Mouse (Mus musculus) midbrain, embryonic 14.5 days (tissue): Measurements from ENCODE around the gene Nlrp6. TPM values are rescaled to one million over a fixed set of nuclear protein-coding genes. Genes with fewer than 3 reads are reported as not detected.
A peak's percentile ranks its signal among the peaks of the same experiment; 100 is the strongest.

Experiments used
- ATAC-seq: fragments of 200-750 bp; cut with Nextera tagmentation; 2 replicates; pipeline ENCODE4 v1.8.0; 2017; ENCODE audit warnings: moderate number of reproducible peaks, moderate library complexity; ENCODE audit not compliant: low FRiP score, low TSS enrichment
- DNase-seq: peaks from one replicate; pipeline ENCODE4 v3.0.0-alpha.2; 2015
- H3K27ac ChIP-seq: fragments of 300-500 bp; sonication (generic); replicated peaks from 2 replicates; pipeline ENCODE4 v1.5.1; 2014; ENCODE audit warnings: mild to moderate bottlenecking, low read depth, low read length, moderate library complexity
- H3K27me3 ChIP-seq: fragments of 300-500 bp; sonication (generic); 2 replicates; pipeline ENCODE4 v1.6.1; 2014; ENCODE audit warnings: low read length, control low read depth, mixed read lengths; ENCODE audit not compliant: control insufficient read depth, insufficient read depth
- H3K36me3 ChIP-seq: fragments of 300-500 bp; sonication (generic); 2 replicates; pipeline ENCODE4 v1.6.1; 2014; ENCODE audit warnings: low read length, control low read depth; ENCODE audit not compliant: control insufficient read depth, insufficient read depth
- H3K4me1 ChIP-seq: fragments of 300-500 bp; sonication (generic); 2 replicates; pipeline ENCODE4 v1.6.1; 2014; ENCODE audit warnings: mild to moderate bottlenecking, antibody characterized with exemption, low read length, control low read depth; ENCODE audit not compliant: control insufficient read depth, insufficient read depth
- H3K4me2 ChIP-seq: fragments of 300-500 bp; sonication (generic); 2 replicates; pipeline ENCODE4 v1.6.1; 2014; ENCODE audit warnings: mild to moderate bottlenecking, low read length, moderate library complexity
- H3K4me3 ChIP-seq: fragments of 300-500 bp; sonication (generic); replicated peaks from 2 replicates; pipeline ENCODE4 v1.5.1; 2014; ENCODE audit warnings: low read depth, low read length
- H3K9ac ChIP-seq: fragments of 300-500 bp; sonication (generic); replicated peaks from 2 replicates; pipeline ENCODE4 v1.6.1; 2014; ENCODE audit warnings: mild to moderate bottlenecking, low read length, moderate library complexity
- H3K9me3 ChIP-seq: fragments of 300-500 bp; sonication (generic); 2 replicates; pipeline ENCODE4 v1.6.1; 2016; ENCODE audit warnings: low read length, control low read depth, mixed read lengths; ENCODE audit not compliant: control insufficient read depth
- WGBS: fragments of 180-500 bp; shearing (Covaris S2); extraction: QIAGEN DNeasy Blood & Tissue Kit; methylation state at CpG from one replicate; pipeline ENCODE4 v1.1.7; 2014; 5-methylcytosine and 5-hydroxymethylcytosine counted together
- polyA plus RNA-seq: library from polyadenylated mRNA; unstranded; fragments of >200 nt; fragmentation: Nextera tagmentation; extraction: Ambion mirVana; gene quantifications from 2 replicates; pipeline ENCODE4 v1.2.1, GENCODE M21; 2014

Nlrp6 gene
- polyA plus RNA-seq, 1 experiment from 2014 or later, result 0.32 TPM

GRCm38 (mm10) chr7:140942341-140942740, 21.6 kb downstream of the Nlrp6 start:
- DNase-seq, result no peak
- no peak overlapping the region for H3K9ac ChIP-seq
- H3K9me3 ChIP-seq, result no peaks in the 10 kb centered on the region
- WGBS, result 65% methylated on average over 9 of the region's 9 CpGs
- no peak for ATAC-seq
- H3K27ac ChIP-seq, result no peak overlapping the region
- no peaks in the 10 kb centered on the region; the same call in 1 of the 2 replicates for H3K36me3 ChIP-seq
- H3K4me3 ChIP-seq, result peak overlapping the region; percentile 42
- no peaks in the 10 kb centered on the region for H3K27me3 ChIP-seq
- peak overlapping the region; percentile 48 for H3K4me2 ChIP-seq
- H3K4me1 ChIP-seq, result no peaks in the 10 kb centered on the region; the same call in 1 of the 2 replicates

DNA sequence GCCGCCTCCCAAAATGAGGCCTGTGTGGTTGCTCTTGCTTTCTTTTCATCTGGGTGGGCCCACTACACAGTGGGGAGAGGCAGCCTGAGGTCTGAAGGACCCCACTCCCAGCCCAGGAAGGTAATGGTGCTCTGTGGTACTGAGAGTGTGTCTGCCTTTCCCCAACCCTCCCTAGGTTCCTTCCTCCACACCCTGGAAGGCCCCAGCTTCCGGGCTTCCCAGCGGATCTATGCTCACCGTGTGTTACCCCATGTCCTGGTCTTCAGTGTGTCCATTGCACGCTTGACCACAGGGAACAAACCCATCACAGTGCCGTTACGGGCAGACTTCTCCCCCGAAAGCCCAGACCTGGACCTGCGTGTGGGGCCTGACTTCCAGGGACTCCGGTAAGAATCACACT, 22.1 kb downstream of the Nlrp6 start:
- DNase-seq, result no peak

DNA sequence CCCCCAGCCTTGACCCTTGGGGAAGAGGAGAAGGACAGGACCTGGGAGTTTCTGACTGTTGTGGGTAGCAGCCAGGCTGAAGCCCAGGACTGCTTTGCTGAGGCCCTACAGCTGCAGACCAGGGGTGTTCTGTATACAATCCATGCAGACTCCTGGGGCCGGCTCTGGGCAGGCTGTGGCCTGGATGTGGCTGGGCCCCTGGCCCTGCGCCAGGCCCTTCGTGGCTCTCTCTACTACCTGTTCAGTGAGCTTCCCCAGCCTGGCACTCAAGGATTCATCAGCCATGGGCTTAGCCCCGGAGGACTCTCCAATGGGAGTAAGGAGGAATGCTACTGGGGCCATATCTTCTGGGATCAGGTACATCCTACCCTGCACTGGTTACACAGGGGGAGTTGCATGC, 22.7 kb downstream of the Nlrp6 start:
- H3K36me3 ChIP-seq, result no peaks in the 10 kb centered on the region; the same call in 1 of the 2 replicates
- H3K4me3 ChIP-seq, result no peak overlapping the region
- no peak overlapping the region for H3K4me2 ChIP-seq
- no peaks in the 10 kb centered on the region for H3K9me3 ChIP-seq
- 95% methylated on average over 4 of the region's 4 CpGs for WGBS
- ATAC-seq (no peak), DNase-seq (no peak)
- H3K4me1 ChIP-seq, result no peaks in the 10 kb centered on the region; the same call in 1 of the 2 replicates
- H3K9ac ChIP-seq, result no peak overlapping the region
- no peak overlapping the region for H3K27ac ChIP-seq
- no peaks in the 10 kb centered on the region for H3K27me3 ChIP-seq

More for the DNA sequence above, 22.1 kb downstream of the Nlrp6 start:
- Histone ChIP-seq H3K4me2 (no peak overlapping the region), H3K27me3 (no peaks in the 10 kb centered on the region), H3K4me1 (no peaks in the 10 kb centered on the region; the same call in 1 of the 2 replicates), H3K9me3 (no peaks in the 10 kb centered on the region), H3K27ac (no peak overlapping the region), H3K4me3 (no peak overlapping the region), H3K36me3 (no peaks in the 10 kb centered on the region; the same call in 1 of the 2 replicates), H3K9ac (no peak overlapping the region)
- 94% methylated on average over 10 of the region's 10 CpGs for WGBS
- ATAC-seq, result no peak

GRCm38 (mm10) chr7:140944236-140944635, 23.5 kb downstream of the Nlrp6 start:
- no peak for ATAC-seq
- 93% methylated on average over 7 of the region's 7 CpGs for WGBS
- no peak overlapping the region for H3K4me3 ChIP-seq
- no peaks in the 10 kb centered on the region; the same call in 1 of the 2 replicates for H3K4me1 ChIP-seq
- H3K9ac ChIP-seq, result no peak overlapping the region
- H3K27ac ChIP-seq, result no peak overlapping the region
- no peaks in the 10 kb centered on the region for H3K27me3 ChIP-seq
- H3K4me2 ChIP-seq, result no peak overlapping the region
- no peak for DNase-seq
- no peaks in the 10 kb centered on the region; the same call in 1 of the 2 replicates for H3K36me3 ChIP-seq
- no peaks in the 10 kb centered on the region for H3K9me3 ChIP-seq

GRCm38 (mm10) chr7:140945247-140945646, 24.5 kb downstream of the Nlrp6 start:
- DNase-seq (no peak), ATAC-seq (no peak)
- Histone ChIP-seq H3K27me3 (no peaks in the 10 kb centered on the region), H3K4me2 (no peak overlapping the region), H3K27ac (no peak overlapping the region), H3K4me3 (no peak overlapping the region), H3K4me1 (no peaks in the 10 kb centered on the region; the same call in 1 of the 2 replicates), H3K9ac (no peak overlapping the region), H3K9me3 (no peaks in the 10 kb centered on the region), H3K36me3 (no peaks in the 10 kb centered on the region; the same call in 1 of the 2 replicates)
- 96% methylated on average over 5 of the region's 5 CpGs for WGBS

DNA sequence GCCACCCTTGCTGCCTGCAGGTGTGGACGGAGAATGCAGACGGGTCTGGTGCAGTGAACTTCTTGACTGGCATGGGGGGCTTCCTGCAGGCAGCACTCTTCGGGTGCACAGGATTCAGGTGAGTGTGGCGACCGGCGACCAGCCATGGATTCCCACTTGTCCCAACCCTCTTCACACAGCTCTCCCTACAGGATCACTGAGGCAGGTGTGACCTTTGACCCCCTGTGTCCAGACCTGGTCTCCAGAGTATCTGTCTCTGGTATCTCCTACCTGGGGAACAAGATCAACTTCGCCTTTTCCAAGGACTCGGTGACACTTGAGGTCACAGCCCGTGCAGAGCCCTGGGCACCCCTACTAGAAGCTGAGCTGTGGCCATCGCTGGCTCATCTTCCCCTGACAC, 25.6 kb downstream of the Nlrp6 start:
- ATAC-seq (no peak), DNase-seq (no peak)
- no peak overlapping the region for H3K27ac ChIP-seq
- H3K9ac ChIP-seq, result no peak overlapping the region
- H3K4me3 ChIP-seq, result no peak overlapping the region
- H3K27me3 ChIP-seq, result no peaks in the 10 kb centered on the region
- H3K9me3 ChIP-seq, result no peaks in the 10 kb centered on the region
- H3K4me1 ChIP-seq, result no peaks in the 10 kb centered on the region; the same call in 1 of the 2 replicates
- no peaks in the 10 kb centered on the region; the same call in 1 of the 2 replicates for H3K36me3 ChIP-seq
- H3K4me2 ChIP-seq, result no peak overlapping the region
- 90% methylated on average over 10 of the region's 10 CpGs for WGBS

DNA sequence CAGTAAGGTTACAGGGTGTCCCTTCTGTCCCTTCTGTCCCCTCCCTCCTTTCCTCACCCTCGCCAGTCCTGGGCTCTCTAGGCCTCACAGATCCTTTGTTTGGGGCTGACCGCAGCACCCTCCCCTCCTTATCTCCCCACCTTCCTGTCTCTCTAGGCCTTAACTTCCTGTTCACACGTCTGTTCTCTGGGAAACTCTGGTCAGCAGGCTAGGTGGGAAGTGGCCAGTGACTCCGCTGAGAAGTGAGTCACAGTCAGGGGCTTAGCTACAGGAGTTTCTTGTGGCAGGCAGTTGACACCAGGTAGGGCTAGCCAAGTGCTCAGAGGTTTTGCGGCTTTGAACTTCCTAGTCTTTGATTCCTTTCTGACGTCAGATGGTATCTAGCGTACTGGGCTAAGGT, 26.3 kb downstream of the Nlrp6 start:
- DNase-seq (no peak), ATAC-seq (no peak)
- Histone ChIP-seq H3K9me3 (no peaks in the 10 kb centered on the region), H3K9ac (no peak overlapping the region), H3K4me1 (no peaks in the 10 kb centered on the region; the same call in 1 of the 2 replicates), H3K27me3 (no peaks in the 10 kb centered on the region), H3K27ac (no peak overlapping the region), H3K4me2 (no peak overlapping the region), H3K4me3 (no peak overlapping the region), H3K36me3 (no peaks in the 10 kb centered on the region; the same call in 1 of the 2 replicates)
- whole genome bisulfite sequencing, result 76% methylated on average over 7 of the region's 7 CpGs

- Histone ChIP-seq H3K27me3 (no peaks in the 10 kb centered on the region), H3K4me2 (no peak overlapping the region), H3K4me3 (no peak overlapping the region), H3K9ac (no peak overlapping the region), H3K9me3 (no peaks in the 10 kb centered on the region), H3K4me1 (no peaks in the 10 kb centered on the region; the same call in 1 of the 2 replicates), H3K27ac (no peak overlapping the region), H3K36me3 (no peaks in the 10 kb centered on the region; the same call in 1 of the 2 replicates)
- 91% methylated on average over 8 of the region's 8 CpGs for WGBS
- ATAC-seq, result no peak
- DNase-seq, result no peak
These were observed 27.5 kb downstream of the Nlrp6 start for GRCm38 (mm10) chr7:140948161-140948560.

- Histone ChIP-seq H3K4me2 (no peak overlapping the region), H3K36me3 (no peaks in the 10 kb centered on the region; the same call in 1 of the 2 replicates), H3K9me3 (no peaks in the 10 kb centered on the region), H3K4me1 (no peaks in the 10 kb centered on the region; the same call in 1 of the 2 replicates), H3K9ac (no peak overlapping the region), H3K27ac (no peak overlapping the region), H3K27me3 (no peaks in the 10 kb centered on the region), H3K4me3 (no peak overlapping the region)
- ATAC-seq, result no peak
- 88% methylated on average over 6 of the region's 6 CpGs for WGBS
- no peak for DNase-seq
These were observed 28.6 kb downstream of the Nlrp6 start for GRCm38 (mm10) chr7:140949255-140949654.
